Mouse (Mus musculus): ENCODE results near the gene Adamts20.

Gene Adamts20

GRCm38 (mm10) chr15:94461166-94461565 is 4.1 kb downstream of the Adamts20 start:
- no peak for TF ChIP-seq GATA4 (IDR thresholded peaks at IDR 0.05; ENCODE audit: insufficient replicate concordance, low read length)

GRCm38 (mm10) chr15:94457636-94458390 is 7.4 kb downstream of the Adamts20 start:
- TF ChIP-seq GATA4 (IDR thresholded peaks at IDR 0.05; ENCODE audit: insufficient replicate concordance, low read length) = no peak

GRCm38 (mm10) chr15:94452848-94453247 is 12.4 kb downstream of the Adamts20 start:
- no peak for TF ChIP-seq GATA4 (IDR thresholded peaks at IDR 0.05; ENCODE audit: insufficient replicate concordance, low read length)

- no peak for TF ChIP-seq GATA4 (IDR thresholded peaks at IDR 0.05; ENCODE audit: insufficient replicate concordance, low read length)
These were observed 13.6 kb downstream of the Adamts20 start for GRCm38 (mm10) chr15:94451600-94451999.

- TF ChIP-seq GATA4 (IDR thresholded peaks at IDR 0.05; ENCODE audit: insufficient replicate concordance, low read length) = no peak
These were observed 20.6 kb downstream of the Adamts20 start for GRCm38 (mm10) chr15:94444437-94445136.

GRCm38 (mm10) chr15:94444043-94444436 is 21.2 kb downstream of the Adamts20 start:
- no peak for TF ChIP-seq GATA4 (IDR thresholded peaks at IDR 0.05; ENCODE audit: insufficient replicate concordance, low read length)

GRCm38 (mm10) chr15:94443025-94443424 is 22.2 kb downstream of the Adamts20 start:
- TF ChIP-seq GATA4 (IDR thresholded peaks at IDR 0.05; ENCODE audit: insufficient replicate concordance, low read length) = no peak

- TF ChIP-seq GATA4 (IDR thresholded peaks at IDR 0.05; ENCODE audit: insufficient replicate concordance, low read length) = no peak
These were observed 29.7 kb downstream of the Adamts20 start for GRCm38 (mm10) chr15:94435532-94435931.

GRCm38 (mm10) chr15:94430681-94431405 is 34.4 kb downstream of the Adamts20 start:
- no peak for TF ChIP-seq GATA4 (IDR thresholded peaks at IDR 0.05; ENCODE audit: insufficient replicate concordance, low read length)

GRCm38 (mm10) chr15:94428726-94429125 is 36.5 kb downstream of the Adamts20 start:
- no peak for TF ChIP-seq GATA4 (IDR thresholded peaks at IDR 0.05; ENCODE audit: insufficient replicate concordance, low read length)

GRCm38 (mm10) chr15:94427482-94428214 is 37.6 kb downstream of the Adamts20 start:
- TF ChIP-seq GATA4 (IDR thresholded peaks at IDR 0.05; ENCODE audit: insufficient replicate concordance, low read length) = no peak

- no peak for TF ChIP-seq GATA4 (IDR thresholded peaks at IDR 0.05; ENCODE audit: insufficient replicate concordance, low read length)
These were observed 44.7 kb downstream of the Adamts20 start for GRCm38 (mm10) chr15:94420526-94420925.

- no peak for TF ChIP-seq GATA4 (IDR thresholded peaks at IDR 0.05; ENCODE audit: insufficient replicate concordance, low read length)
These were observed 46.1 kb downstream of the Adamts20 start for GRCm38 (mm10) chr15:94419167-94419566.

- no peak for TF ChIP-seq GATA4 (IDR thresholded peaks at IDR 0.05; ENCODE audit: insufficient replicate concordance, low read length)
These were observed 46.8 kb downstream of the Adamts20 start for GRCm38 (mm10) chr15:94418427-94418826.

Measured in liver, adult (tissue).